ENCODE assay signal across 20 mouse cellular contexts in the genomic region with DNA sequence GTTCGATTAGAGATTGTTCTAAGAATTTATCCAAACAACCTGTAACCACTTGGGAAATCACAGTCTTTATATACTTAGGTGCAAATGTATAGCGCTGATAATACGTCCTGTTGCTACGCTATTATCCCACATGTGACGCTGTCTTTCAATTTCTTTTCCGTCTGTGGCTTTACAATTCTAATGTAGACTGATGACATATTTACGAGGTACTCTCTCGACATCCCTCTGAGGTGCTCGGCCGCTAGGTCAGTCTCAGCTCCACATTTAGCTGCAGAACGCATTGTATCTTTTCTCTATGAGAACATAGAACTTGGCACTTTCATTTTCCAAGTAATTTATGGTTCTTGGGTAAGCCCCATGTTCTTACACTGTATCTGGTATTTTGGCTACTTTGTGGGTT.
"Had no signal": no experiment of that assay in that cellular context is flagged by ENCODE, and none has a peak within 500 bp of the region (broad histone marks: within the 10 kb centered on the region; RNA-seq: fewer than 3 reads in every experiment).

No protein-coding gene starts in this region.

- H3K4me3 ChIP-seq: lung, embryonic 15.5 days; megakaryocyte, embryonic 14.5 days; midbrain, embryonic 10.5 days; midbrain, embryonic 12.5 days; myocyte; neural tube, embryonic 13.5 days had no signal

- DNase-seq: liver, postnatal 0 days; lung, adult 2 months; lung, postnatal 14 days; lung, postnatal 36 days; midbrain, embryonic 14.5 days; right cerebral cortex, postnatal 14 days; right cerebral cortex, postnatal 4 days; spleen, adult 18-20 months; thymus, adult 18-20 months; thymus, postnatal 14 days; thymus, postnatal 36 days had no signal

- H3K4me1 ChIP-seq: lung, embryonic 15.5 days; megakaryocyte, embryonic 14.5 days; midbrain, embryonic 10.5 days; midbrain, embryonic 12.5 days had no signal

- H3K27ac ChIP-seq: lung, embryonic 15.5 days; macrophage; midbrain, embryonic 10.5 days; midbrain, embryonic 12.5 days; neural tube, embryonic 13.5 days had no signal

- H3K9me3 ChIP-seq: lung, embryonic 15.5 days; megakaryocyte, embryonic 14.5 days; midbrain, embryonic 10.5 days; midbrain, embryonic 12.5 days; neural tube, embryonic 13.5 days had no signal

- H3K4me2 ChIP-seq: lung, embryonic 15.5 days; midbrain, embryonic 12.5 days; neural tube, embryonic 13.5 days had no signal

- H3K27me3 ChIP-seq: lung, embryonic 15.5 days; megakaryocyte, embryonic 14.5 days; neural tube, embryonic 13.5 days had no signal

- H3K9ac ChIP-seq: liver, postnatal 0 days; lung, embryonic 15.5 days; midbrain, embryonic 12.5 days; neural tube, embryonic 13.5 days had no signal

- ATAC-seq: liver, postnatal 0 days; lung, postnatal 0 days; midbrain, embryonic 16.5 days had no signal

- H3K36me3 ChIP-seq: lung, embryonic 15.5 days; midbrain, embryonic 10.5 days; midbrain, embryonic 12.5 days; neural tube, embryonic 13.5 days had no signal
